Mouse (Mus musculus) MN1 (cell line): ENCODE measurements around the gene Rnase9.
"Not testable (repeated sequence)": the region's sequence is repeated elsewhere in the genome, so short reads cannot be mapped to it uniquely, and the experiment has no call there.

Experiments
- DNase-seq: peaks from one replicate; pipeline ENCODE4 v3.0.0-alpha.2; 2016; ENCODE audit warnings: low spot score

The Rnase9 gene

GRCm38 (mm10) chr14:51050063-51050462 is 8.4 kb upstream of the Rnase9 start, which contains the start of gene Rnase11:
Gene Rnase11, minus strand, starts transcription at chr14:51050163.
- no peak for DNase-seq

- no peak for DNase-seq
Measured at GRCm38 (mm10) chr14:51047846-51048245, 6.2 kb upstream of the Rnase9 start.

- no peak for DNase-seq
Measured at GRCm38 (mm10) chr14:51036214-51036613, 5.5 kb downstream of the Rnase9 start.

- no peak for DNase-seq
Measured at GRCm38 (mm10) chr14:51035206-51035605, 6.5 kb downstream of the Rnase9 start.

GRCm38 (mm10) chr14:51027387-51028155 is 14.1 kb downstream of the Rnase9 start:
- DNase-seq = no peak

GRCm38 (mm10) chr14:51026391-51027133 is 15.1 kb downstream of the Rnase9 start:
- DNase-seq = peak; percentile 57

GRCm38 (mm10) chr14:51024820-51025219 is 16.8 kb downstream of the Rnase9 start:
- no peak for DNase-seq

GRCm38 (mm10) chr14:51023457-51023856 is 18.2 kb downstream of the Rnase9 start:
- DNase-seq = no peak

GRCm38 (mm10) chr14:51017256-51017655 is 24.4 kb downstream of the Rnase9 start:
- DNase-seq = no peak

GRCm38 (mm10) chr14:51015780-51016179 is 25.9 kb downstream of the Rnase9 start:
- no peak for DNase-seq

GRCm38 (mm10) chr14:51014724-51015123 is 26.9 kb downstream of the Rnase9 start:
- not testable (repeated sequence) for DNase-seq

- DNase-seq = no peak
Measured at GRCm38 (mm10) chr14:51009572-51009971, 32.1 kb downstream of the Rnase9 start.

- DNase-seq = no peak
Measured at GRCm38 (mm10) chr14:51008781-51009180, 32.9 kb downstream of the Rnase9 start.

- DNase-seq = no peak
Measured at GRCm38 (mm10) chr14:51007914-51008713, 33.6 kb downstream of the Rnase9 start.

GRCm38 (mm10) chr14:51007152-51007801 is 34.4 kb downstream of the Rnase9 start, which contains the start of gene Rnase10:
Gene Rnase10, plus strand, starts transcription at chr14:51007751.
- no peak for DNase-seq

GRCm38 (mm10) chr14:50997999-50998666 is 43.5 kb downstream of the Rnase9 start:
- DNase-seq = no peak

GRCm38 (mm10) chr14:50997088-50997487 is 44.6 kb downstream of the Rnase9 start:
- DNase-seq = no peak

GRCm38 (mm10) chr14:50991037-50991436 is 50.6 kb downstream of the Rnase9 start:
- no peak for DNase-seq
